Mouse (Mus musculus): ENCODE data around the gene Vmn1r39. TPM values are rescaled to one million over a fixed set of nuclear protein-coding genes. Genes with fewer than 3 reads are reported as not detected.
A peak's percentile ranks its signal among the peaks of the same experiment; 100 is the strongest.
"Not testable (repeated sequence)": the region's sequence is repeated elsewhere in the genome, so short reads cannot be mapped to it uniquely, and the experiment has no call there.

The Vmn1r39 gene
- polyA plus RNA-seq (2021): 0.03 TPM

DNA sequence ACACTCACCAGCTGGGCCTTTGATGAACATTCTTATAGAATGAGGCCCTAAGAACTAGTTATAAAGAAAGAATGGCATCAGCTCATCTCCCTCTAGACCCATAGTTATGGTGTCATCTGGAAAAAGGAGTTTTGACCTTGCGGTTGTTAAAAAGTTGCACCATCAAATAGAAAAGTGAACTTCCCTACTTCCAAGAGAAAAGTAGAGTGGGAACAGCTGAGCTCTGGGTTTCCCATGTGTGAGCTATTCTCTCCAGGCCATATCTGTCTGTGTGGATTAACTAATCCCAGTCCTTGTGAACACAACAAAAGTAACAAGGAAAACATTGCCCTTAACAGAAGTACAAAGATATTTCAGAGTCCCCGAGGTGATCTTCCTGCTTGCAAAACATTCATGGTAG is at the start of gene Vmn1r39:
Gene Vmn1r39, minus strand, starts transcription at position 101 of the 400 bp plus-strand sequence.
- CTCF ChIA-PET: no interaction called here

DNA sequence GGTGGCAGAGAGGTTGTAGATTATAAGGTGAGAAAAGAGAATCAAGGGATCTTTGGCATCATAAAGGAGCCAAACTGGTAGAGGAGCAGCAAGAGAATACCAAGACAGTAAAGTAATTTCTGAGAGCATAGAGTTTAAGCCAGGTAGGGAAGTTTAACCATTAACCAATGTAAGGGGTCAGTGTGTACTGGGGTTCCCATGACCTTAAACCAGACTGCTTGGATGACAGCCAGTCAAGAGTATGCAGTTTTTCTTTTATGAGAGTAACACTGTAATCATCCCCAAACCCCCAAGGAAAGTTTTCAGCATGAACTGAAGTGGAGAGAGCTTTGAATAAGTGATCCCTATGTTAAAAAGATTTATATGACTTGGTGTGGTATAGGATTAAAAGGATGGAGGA is 49.0 kb upstream of the Vmn1r39 start:
- ChIA-PET POLR2A (no interaction called here), CTCF (no interaction called here)
- peak; percentile 30 for DNase-seq (ENCODE audit: low read depth, low spot score)
- in situ Hi-C loops (cut with MboI; ENCODE audit: low pct_unique_long_range_greater_than_20kb): no loop called here
- TF ChIP-seq CTCF (IDR thresholded peaks at IDR 0.05): no peak
- no peak for ATAC-seq
- no peaks in the 10 kb centered on the region for H3K27me3 ChIP-seq

More for the DNA sequence above, at the start of gene Vmn1r39:
- in situ Hi-C loops (cut with MboI; ENCODE audit: low pct_unique_long_range_greater_than_20kb): no loop called here
- H3K27me3 ChIP-seq: peaks cover 36% of the 10 kb centered on the region
- no peak for TF ChIP-seq CTCF (IDR thresholded peaks at IDR 0.05)
- DNase-seq (ENCODE audit: low read depth, low spot score): no peak
- POLR2A ChIA-PET: no interaction called here
- ATAC-seq: no peak

DNA sequence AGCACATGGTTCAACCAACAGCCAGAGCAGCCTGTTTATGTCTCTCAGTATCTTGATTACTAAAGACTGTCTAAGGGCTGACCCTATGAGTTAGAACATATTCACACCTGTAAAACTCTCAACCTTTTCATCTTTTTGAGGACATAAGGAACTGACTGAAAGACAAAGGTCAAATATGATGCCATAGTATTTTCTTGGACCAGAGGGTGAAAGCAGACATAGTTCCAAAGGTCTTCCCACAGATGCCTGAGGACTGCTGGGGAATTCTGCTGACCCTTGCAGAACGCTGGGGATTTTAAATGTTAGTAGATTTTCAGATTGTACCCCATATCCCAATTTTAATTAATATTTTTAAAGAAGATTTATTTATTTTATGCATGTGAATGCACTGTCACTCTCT is 47.9 kb upstream of the Vmn1r39 start:
- ChIA-PET CTCF (no interaction called here), POLR2A (no interaction called here)
- ATAC-seq (no peak), DNase-seq (ENCODE audit: low read depth, low spot score) (no peak)
- no peak for TF ChIP-seq CTCF (IDR thresholded peaks at IDR 0.05)
- in situ Hi-C loops (cut with MboI; ENCODE audit: low pct_unique_long_range_greater_than_20kb): no loop called here
- no peaks in the 10 kb centered on the region for H3K27me3 ChIP-seq

DNA sequence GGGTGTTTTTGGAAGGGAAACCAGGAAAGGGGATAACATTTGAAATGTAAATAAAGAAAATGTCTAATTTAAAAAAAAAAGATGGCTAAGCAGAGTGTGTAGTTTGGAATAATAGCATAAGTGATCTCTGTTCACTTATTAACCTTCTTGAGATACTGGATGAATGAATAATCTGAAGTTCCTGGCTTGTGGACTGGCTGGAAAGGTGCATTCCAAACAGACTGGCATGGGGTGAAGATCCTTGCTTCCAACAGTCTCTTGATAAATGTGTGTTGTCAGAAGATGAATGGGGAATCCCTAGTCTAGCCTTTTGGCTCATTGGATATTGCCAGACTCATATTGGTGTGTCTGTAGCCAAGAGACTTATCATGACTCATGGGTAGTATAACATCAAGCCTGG is 45.8 kb upstream of the Vmn1r39 start:
- no peak for ATAC-seq
- CTCF ChIA-PET: no interaction called here
- POLR2A ChIA-PET: no interaction called here

DNA sequence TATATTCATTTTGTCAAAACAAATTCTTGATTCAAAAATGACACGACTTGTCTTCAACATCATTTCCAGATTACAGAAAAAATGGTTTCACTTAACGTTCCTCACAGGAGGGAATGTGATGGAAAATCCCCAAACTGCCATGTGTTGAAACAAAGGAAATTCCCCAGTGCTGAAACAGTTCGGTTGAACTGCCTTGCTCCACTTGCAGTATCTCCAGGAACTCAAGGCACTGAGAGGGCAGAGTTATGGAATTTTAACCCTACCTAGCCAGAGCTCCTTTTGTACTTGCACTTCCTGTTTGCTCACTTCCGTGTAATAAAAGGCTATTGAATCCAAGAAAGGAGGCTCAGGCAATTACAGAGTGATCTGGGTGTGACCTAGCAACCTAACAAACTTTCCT is 38.5 kb upstream of the Vmn1r39 start:
- POLR2A ChIA-PET: no interaction called here
- ATAC-seq (peak; percentile 88), DNase-seq (ENCODE audit: low read depth, low spot score) (peak; percentile 42)
- no peaks in the 10 kb centered on the region for H3K27me3 ChIP-seq
- TF ChIP-seq CTCF (IDR thresholded peaks at IDR 0.05): no peak
- CTCF ChIA-PET: interaction anchor here (1.0 to 2.9 kb wide), 4 partner anchors 12 to 113 kb away, joined by 3 to 9 read pairs (median 4); no protein-coding TSS in a partner anchor
- in situ Hi-C loops (cut with MboI; ENCODE audit: low pct_unique_long_range_greater_than_20kb): no loop called here

More for the DNA sequence above, 45.8 kb upstream of the Vmn1r39 start:
- H3K27me3 ChIP-seq: no peaks in the 10 kb centered on the region
- TF ChIP-seq CTCF (IDR thresholded peaks at IDR 0.05): no peak
- peak; percentile 33 for DNase-seq (ENCODE audit: low read depth, low spot score)
- in situ Hi-C loops (cut with MboI; ENCODE audit: low pct_unique_long_range_greater_than_20kb): no loop called here

DNA sequence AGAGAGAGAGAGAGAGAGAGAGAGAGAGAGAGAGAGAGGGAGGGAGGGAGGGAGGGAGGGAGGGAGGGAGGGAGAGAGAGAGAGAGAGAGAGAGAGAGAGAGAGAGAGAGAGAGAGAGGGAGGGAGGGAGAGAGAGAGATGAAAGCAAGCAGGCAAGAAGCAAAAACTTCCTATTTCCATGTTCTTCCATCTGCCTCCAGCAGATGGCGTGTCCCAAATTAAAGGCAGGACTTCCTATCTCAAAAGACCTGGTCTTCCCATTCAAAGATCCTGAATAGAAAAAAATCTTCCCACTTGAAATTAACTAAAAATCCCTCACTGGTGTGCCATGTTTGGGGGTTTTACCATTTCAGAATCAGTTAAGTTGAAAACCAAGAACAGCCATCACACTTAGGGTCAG is 30.2 kb upstream of the Vmn1r39 start:
- CTCF ChIA-PET: not testable (repeated sequence)
- in situ Hi-C loops (cut with MboI; ENCODE audit: low pct_unique_long_range_greater_than_20kb): loop anchor here (5.0 kb wide), 3 partner anchors 57 to 322 kb away; partner anchors contain the start of gene Gng12

DNA sequence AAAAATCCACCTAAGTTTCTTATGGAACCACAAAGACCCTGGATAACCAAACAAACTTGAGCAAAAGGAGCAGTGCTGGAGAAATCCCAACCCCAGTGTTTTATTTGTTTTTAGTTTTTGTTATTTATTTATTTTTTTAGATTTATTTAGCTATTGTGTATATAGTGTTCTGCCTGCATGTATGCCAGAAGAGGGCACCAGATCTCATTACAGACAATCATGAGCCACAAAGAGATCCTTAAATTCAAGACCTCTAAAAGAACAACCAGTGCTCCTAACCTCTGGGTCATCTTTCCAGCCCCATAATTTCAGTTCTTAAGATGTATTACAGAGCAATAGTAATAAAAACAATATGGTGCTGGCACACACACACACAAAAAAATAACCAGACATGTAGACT is 26.5 kb upstream of the Vmn1r39 start:
- in situ Hi-C loops (cut with MboI; ENCODE audit: low pct_unique_long_range_greater_than_20kb): no loop called here
- ChIA-PET POLR2A (interaction anchor here (0.6 to 0.7 kb wide), 3 partner anchors 118 to 168 kb away, joined by 3 to 5 read pairs (median 3); no protein-coding TSS in a partner anchor), CTCF (interaction anchor here (1.6 to 2.0 kb wide), 2 partner anchors 12 to 126 kb away, joined by 6 to 9 read pairs; no protein-coding TSS in a partner anchor)
- ATAC-seq: no peak
- peak; percentile 55 for TF ChIP-seq CTCF (IDR thresholded peaks at IDR 0.05)
- peaks cover 6% of the 10 kb centered on the region for H3K27me3 ChIP-seq
- no peak for DNase-seq (ENCODE audit: low read depth, low spot score)

More for the DNA sequence above, 30.2 kb upstream of the Vmn1r39 start:
- TF ChIP-seq CTCF (IDR thresholded peaks at IDR 0.05): peak; percentile 72
- DNase-seq (ENCODE audit: low read depth, low spot score); H3K27me3 ChIP-seq; ATAC-seq; POLR2A ChIA-PET: not testable (repeated sequence)

DNA sequence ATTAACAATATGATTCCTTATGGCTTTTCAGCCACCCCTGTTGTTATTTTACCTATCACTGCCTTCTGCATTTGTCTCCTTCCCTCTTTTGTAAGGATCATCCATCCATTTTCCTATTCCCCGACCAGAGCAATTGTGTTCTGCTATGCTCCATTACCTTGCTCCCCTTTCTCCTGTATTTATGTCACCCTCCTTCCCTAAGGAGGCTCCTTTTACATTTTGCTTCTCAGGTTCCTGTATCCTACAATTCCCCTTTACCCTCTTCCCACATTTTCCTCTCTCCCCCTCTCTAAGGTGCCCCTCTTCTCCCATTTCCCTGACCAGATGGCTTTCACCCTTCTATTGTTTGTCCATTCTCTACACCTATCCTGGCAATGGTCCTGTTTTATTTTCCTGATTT is 4.1 kb downstream of the Vmn1r39 start:
- CTCF ChIA-PET: no interaction called here
- no peak for ATAC-seq
- no peak for TF ChIP-seq CTCF (IDR thresholded peaks at IDR 0.05)
- POLR2A ChIA-PET: no interaction called here
- in situ Hi-C loops (cut with MboI; ENCODE audit: low pct_unique_long_range_greater_than_20kb): no loop called here
- no peak for DNase-seq (ENCODE audit: low read depth, low spot score)
- H3K27me3 ChIP-seq: peaks cover 18% of the 10 kb centered on the region

DNA sequence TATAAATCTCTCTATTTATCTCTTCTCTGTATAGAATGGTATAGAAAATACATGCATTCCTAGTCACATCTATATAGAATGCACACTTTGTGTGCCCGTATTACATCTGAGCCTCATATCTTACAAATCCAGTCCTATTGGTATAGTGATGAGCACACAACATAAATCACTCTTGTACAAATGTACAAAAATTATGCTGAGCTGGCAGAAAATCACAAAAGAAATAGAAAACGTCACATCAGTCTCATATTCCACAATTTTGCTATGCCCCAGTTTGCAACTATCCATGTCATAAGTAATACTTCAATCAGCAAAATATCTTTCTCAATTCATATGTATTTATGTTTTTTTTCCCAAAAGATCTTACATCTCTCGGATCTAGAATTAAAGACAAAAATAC is 4.7 kb downstream of the Vmn1r39 start:
- POLR2A ChIA-PET: no interaction called here
- H3K27me3 ChIP-seq: peaks cover 18% of the 10 kb centered on the region
- in situ Hi-C loops (cut with MboI; ENCODE audit: low pct_unique_long_range_greater_than_20kb): no loop called here
- ATAC-seq: no peak
- no peak for DNase-seq (ENCODE audit: low read depth, low spot score)
- CTCF ChIA-PET: no interaction called here
- TF ChIP-seq CTCF (IDR thresholded peaks at IDR 0.05): no peak

DNA sequence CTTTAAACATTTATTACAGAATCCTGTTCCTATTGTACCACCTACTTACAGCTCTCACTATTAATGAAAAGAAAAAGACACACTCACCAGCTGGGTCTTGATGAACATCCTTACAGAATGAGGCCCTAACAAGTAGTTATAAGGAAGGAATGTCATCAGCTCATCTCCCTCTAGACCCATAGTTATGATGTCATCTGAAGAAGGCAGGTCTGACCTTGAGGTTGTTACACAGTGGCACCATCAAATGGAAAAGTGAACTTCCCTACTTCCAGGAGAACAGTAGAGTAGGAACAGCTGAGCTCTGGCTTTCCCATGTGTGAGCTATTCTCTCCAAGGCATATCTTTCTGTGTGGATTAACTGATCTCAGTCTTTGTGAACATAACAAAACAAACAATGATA is 27.9 kb downstream of the Vmn1r39 start, which contains the start of gene Vmn1r38:
Gene Vmn1r38, minus strand, starts transcription at position 101 of the 400 bp plus-strand sequence.
- CTCF ChIA-PET; DNase-seq (ENCODE audit: low read depth, low spot score); POLR2A ChIA-PET; ATAC-seq: not testable (repeated sequence)
- H3K27me3 ChIP-seq: peaks cover 13% of the 10 kb centered on the region
- in situ Hi-C loops (cut with MboI; ENCODE audit: low pct_unique_long_range_greater_than_20kb): loop anchor here (10.0 kb wide), 1 partner anchor 78 kb away; no protein-coding TSS in a partner anchor

Other genes starting within 250 kb of the Vmn1r39 start
- gene Vmn1r33, start 192.3 kb downstream of the Vmn1r39 start, polyA plus RNA-seq (2021): not detected
- not detected for gene Vmn1r34, start 166.7 kb downstream of the Vmn1r39 start, polyA plus RNA-seq (2021)
- gene Vmn1r35, start 124.7 kb downstream of the Vmn1r39 start, polyA plus RNA-seq (2021): not detected
- not detected for gene Vmn1r36, start 91.4 kb downstream of the Vmn1r39 start, polyA plus RNA-seq (2021)
- not detected for gene Vmn1r37, start 81.2 kb downstream of the Vmn1r39 start, polyA plus RNA-seq (2021)
- not detected for gene Vmn1r38, start 28.0 kb downstream of the Vmn1r39 start, polyA plus RNA-seq (2021)
- gene Gng12, start 85.8 kb upstream of the Vmn1r39 start, polyA plus RNA-seq (2021): 169 TPM
- gene Gadd45a, start 226.8 kb upstream of the Vmn1r39 start, polyA plus RNA-seq (2021): 138 TPM